Mouse (Mus musculus) G1E-ER4 (cell line): ENCODE results near the gene Efcab8. TPM values are rescaled to one million over a fixed set of nuclear protein-coding genes. Genes with fewer than 3 reads are reported as not detected.

ENCODE experiments used
- GATA1 ChIP-seq: IDR thresholded peaks from one replicate; pipeline ENCODE4 v1.8.0; 2012; ENCODE audit warnings: low read length, inconsistent platforms
- polyA plus RNA-seq: library from polyadenylated mRNA; stranded (reverse); fragments of >175 nt; gene quantifications from 2 replicates; pipeline ENCODE4 v1.2.3, GENCODE M21; 2012

The Efcab8 gene
- polyA plus RNA-seq, 1 experiment, result 0.06 TPM

- no peak for TF ChIP-seq GATA1
Measured at GRCm38 (mm10) chr2:153808146-153808545, 28.4 kb downstream of the Efcab8 start.

DNA sequence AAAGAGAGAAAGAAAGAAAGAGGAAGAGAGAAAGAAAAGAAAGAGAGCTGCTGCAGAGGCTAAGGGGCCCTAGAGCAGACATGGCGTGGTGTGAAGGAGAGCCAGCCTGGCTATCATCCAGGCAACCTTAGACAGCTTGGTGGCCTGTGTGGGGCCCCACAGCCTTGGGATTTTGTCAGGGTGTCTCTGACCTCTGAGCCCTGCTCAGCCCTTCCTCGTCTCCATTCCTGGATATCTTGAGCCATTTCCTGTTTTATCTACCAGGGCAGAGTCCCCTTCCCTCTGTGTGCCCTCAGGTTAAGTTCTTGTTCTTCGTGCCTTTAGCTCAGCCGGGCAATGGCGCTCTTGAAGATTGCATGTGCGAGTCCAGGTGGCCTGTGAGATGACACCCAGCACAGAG is 29.1 kb downstream of the Efcab8 start:
- TF ChIP-seq GATA1, result no peak

- TF ChIP-seq GATA1, result no peak
Measured at GRCm38 (mm10) chr2:153809921-153810320, 30.2 kb downstream of the Efcab8 start.

DNA sequence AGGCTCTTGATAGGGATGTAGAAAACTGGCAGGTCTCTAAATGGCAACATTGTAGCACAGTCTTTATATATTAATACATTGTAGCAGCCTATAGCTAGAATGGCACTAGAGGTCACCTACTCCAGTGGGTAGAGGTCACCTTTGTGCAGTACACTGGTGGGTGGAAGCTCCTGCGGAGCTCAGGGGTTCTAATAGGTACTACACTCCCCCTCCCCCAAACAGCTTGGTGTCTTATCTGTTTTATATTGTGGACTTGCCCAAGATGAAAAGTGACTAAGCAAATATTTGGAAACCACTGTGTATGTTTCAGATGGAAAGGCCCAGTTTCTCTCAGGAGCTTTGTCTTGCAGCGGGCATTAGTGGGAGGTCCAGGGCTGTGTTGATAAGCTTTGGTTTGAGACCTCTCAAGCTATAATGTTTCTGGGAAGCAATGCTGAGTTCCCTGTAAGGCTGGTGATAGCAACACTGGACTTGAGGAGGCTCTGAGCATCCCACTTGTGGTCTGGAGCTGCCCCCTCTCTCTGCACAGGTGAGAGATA is 42.3 kb downstream of the Efcab8 start:
- TF ChIP-seq GATA1, result no peak

- no peak for TF ChIP-seq GATA1
Measured at GRCm38 (mm10) chr2:153824593-153824992, 44.9 kb downstream of the Efcab8 start.

GRCm38 (mm10) chr2:153827171-153827830 is 47.6 kb downstream of the Efcab8 start:
- no peak for TF ChIP-seq GATA1

DNA sequence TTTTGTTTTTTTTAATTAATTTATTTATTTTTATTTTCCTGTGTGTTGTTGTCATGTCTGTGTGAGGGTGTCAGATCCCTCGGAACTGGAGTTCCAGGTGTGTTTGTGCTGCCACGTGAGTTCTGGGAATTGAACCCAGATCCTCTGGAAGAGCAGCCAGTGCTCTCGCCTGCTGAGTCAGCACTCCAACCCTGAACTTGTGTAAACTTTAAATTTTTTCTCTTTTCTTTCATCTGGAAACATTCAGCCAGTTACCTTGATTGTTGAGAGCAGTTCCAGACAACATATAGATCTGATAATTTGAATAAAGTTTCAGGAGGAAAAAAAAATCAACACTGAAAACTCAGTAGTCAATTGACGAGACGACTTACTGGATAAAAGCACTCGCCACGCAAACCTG is 49.0 kb downstream of the Efcab8 start:
- TF ChIP-seq GATA1, result no peak

DNA sequence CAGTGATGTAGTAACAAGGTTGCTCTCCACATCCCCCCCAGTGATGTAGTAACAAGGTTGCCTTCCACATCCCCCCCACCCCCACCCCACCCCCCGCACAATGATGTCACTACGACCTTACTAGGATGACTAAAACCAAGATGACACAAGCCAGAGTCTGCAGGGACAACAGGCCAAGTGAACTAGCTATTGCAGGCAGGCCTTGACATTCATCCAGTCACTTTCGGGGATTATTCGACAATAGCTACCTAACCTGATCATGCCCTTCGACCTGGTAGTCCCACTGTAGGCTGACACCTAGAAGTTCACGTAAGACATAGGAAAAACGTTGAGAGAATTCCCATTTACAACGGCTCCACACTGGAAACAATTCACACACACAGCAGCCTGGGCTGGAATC is 53.6 kb downstream of the Efcab8 start:
- no peak for TF ChIP-seq GATA1

GRCm38 (mm10) chr2:153842854-153843253 is 63.1 kb downstream of the Efcab8 start:
- no peak for TF ChIP-seq GATA1

DNA sequence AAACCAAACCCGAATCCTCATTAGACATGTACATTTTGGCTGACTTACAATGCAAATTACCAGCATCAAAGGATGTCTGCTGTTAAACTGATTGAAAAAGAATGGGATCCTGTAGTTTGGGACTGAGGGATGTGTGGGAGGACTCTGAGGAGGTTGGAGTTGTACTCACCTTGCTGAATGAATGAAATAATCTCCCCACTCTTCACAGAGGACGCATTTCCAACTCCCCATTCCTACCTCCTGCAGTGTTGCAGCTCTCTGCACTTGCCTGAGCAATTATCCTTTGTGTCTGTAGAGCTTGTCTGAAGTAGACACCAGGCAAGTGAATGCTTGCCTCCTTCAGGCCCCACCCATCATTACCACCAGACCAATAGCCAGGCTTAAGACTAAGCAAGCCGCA is 68.7 kb downstream of the Efcab8 start:
- TF ChIP-seq GATA1, result no peak

DNA sequence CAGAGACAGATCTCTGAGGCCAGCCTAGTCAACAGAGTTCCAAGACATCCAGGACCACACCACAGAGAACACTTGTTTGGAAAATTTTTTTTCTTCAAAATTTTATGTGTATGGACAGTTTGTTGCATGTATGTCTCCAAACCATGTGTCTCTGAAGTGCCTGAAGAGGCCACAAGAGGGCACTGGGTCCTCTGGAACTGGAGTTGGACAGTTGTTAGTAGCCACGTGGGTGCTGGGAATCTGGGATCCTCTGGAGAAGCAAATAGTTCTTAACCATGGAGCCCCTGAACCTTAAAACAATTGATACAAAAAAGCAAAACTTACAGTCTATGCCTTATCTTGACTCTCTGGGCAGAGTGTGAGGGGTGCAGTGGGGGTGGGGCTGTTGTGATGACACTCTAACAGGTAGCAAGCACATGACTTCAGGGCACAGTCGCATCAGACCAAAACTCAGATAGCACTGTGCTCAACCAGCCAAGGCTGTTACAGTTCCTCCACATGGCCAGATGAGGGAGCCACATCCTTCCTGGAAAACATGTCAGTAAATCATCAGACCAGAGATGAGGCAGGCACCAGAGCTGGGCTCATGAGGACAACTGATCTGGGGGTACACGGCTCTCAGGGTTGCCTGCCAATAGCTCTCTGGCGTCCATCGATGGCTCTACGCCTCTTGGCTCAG is 70.8 kb downstream of the Efcab8 start:
- no peak for TF ChIP-seq GATA1

DNA sequence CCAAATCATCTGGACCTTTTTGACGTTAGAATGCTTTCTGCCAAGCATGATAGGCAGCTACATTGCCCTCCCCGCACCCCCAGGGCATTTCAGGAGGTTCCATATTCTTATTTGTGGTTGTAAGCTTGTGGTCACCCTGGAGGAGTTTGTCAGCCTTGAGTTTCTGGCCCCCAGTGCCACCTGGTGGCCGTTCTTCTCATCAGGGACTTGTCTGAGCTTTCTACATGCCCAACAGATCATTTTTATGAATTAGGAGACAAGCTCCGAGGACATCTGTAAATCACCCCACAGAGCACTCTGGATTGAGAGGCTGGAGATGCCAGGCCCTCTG is 71.3 kb downstream of the Efcab8 start:
- no peak for TF ChIP-seq GATA1

DNA sequence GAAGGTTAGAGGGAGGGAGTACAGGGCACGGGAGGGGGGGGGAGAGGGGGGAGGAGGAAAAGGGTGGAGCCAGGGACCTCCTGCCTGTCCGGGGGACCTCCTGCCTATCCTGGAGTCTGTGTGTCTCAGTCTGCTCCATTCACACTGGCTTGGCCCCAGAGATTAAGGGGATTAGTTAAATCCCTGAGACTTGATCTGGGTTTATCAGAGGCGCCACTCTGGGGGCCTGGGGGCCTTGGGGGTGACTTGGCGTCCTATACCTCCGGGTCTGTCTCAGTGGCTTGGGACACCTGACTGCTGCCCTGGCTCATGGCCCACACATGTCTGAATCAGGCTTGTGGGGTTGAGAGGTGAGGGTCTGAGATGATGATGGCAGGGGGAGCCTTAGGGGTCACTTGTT is 73.8 kb downstream of the Efcab8 start:
- no peak for TF ChIP-seq GATA1

DNA sequence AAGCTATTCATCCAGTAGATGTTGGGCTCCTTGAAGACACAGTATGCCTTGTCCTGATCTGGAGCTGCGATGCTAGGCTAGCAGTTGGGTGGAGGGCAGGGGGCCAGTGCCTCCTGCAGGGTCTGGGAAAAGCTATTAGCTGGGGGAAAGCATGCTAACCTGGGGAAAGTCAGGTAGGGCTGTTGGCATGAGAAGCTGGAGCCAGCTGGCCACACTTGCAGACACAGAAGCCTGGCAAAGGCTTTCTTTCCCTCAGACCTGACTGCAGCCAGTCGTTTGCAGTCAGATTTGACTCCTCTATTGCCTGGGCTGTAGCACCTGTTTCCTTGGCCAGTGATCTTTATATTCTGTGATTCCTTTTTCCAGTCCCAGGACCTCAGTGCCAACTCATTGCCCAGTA is 79.8 kb downstream of the Efcab8 start:
- TF ChIP-seq GATA1, result no peak

DNA sequence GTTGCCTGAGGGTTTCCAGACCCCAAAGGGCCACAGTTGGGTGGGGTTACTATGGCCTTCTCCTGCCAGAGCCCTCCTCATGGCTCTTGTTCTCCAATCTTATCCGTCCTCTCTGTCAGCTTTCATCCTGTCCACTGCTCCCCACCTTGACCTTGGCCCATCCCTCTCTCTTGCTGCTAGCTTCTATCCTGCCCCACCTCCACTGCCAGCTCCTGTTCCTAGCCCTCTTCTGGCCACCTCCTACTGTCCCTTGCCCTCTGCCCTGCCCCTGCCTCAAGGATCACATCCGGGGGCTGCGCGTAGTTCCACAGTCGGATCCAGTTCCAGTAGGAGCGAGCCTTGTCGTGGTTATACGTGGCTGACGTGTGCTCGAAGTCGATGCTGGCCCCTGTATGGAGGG is 80.6 kb downstream of the Efcab8 start:
- no peak for TF ChIP-seq GATA1

DNA sequence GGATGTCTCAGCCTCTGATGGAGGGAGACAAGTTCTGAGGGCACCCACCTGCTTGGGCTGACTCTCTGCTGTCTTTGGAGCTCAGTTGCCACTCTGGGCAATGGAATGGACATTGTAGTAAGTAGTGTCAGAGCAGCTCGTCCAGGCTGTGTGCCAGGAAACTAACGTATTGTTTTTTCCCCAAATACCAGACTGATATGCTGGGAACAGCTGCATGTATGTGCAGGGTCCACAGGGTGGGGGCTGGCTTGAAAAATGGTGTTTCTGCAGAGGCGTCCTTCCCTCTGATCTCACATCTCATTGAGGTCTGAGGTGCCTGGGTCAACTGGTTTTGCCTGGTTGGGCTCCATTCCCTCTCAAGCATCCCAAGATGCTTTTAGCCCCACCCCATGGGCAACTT is 81.0 kb downstream of the Efcab8 start:
- no peak for TF ChIP-seq GATA1

DNA sequence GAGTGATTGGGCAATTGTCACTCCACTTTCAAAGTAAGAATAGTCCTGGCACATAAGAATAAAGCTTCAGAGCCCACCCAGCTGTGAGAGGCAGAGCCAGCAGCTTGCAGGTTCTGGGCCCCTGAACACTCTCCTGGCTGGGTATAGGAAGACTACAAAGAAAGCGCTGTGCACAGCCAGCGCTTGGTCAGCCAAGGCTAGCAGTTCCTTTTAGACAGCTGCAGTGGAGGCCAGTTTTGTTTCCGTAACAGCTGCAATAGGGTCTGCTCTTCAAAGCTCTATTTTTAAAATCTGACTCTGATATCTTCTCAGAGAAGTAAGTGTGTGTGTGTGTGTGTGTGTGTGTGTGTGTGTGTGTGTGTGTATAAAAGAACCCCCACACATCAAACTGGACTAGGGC is 82.2 kb downstream of the Efcab8 start:
- TF ChIP-seq GATA1, result no peak
